Mouse (Mus musculus): Measurements from ENCODE around the gene Rtkn2. TPM values are rescaled to one million over a fixed set of nuclear protein-coding genes. Genes with fewer than 3 reads are reported as not detected.

The Rtkn2 gene
- polyA plus RNA-seq, 1 experiment from 2014 or later = 13.8 TPM

GRCm38 (mm10) chr10:68036368-68036980 lies 57.1 kb downstream of the Rtkn2 start:
- WGBS = 77% methylated on average over 17 of the region's 17 CpGs
- DNase-seq (ENCODE audit: low spot score) = no peak
- H3K27ac ChIP-seq (replicated peaks; ENCODE audit: low read depth, low read length) = no peak overlapping the region
- H3K4me1 ChIP-seq (ENCODE audit: control insufficient read depth, insufficient read depth, low read length) = no peaks in the 10 kb centered on the region
- no peak overlapping the region for H3K9ac ChIP-seq (ENCODE audit: low read length)
- no peaks in the 10 kb centered on the region for H3K27me3 ChIP-seq (ENCODE audit: control insufficient read depth, insufficient read depth, low read length)
- ATAC-seq (ENCODE audit: insufficient number of reproducible peaks, low FRiP score, low TSS enrichment, low read depth) = no peak
- H3K36me3 ChIP-seq (ENCODE audit: control insufficient read depth, insufficient read depth, low read length) = no peaks in the 10 kb centered on the region
- no peak overlapping the region for H3K4me3 ChIP-seq (ENCODE audit: low read depth, low read length)
- no peaks in the 10 kb centered on the region for H3K9me3 ChIP-seq (ENCODE audit: control insufficient read depth, low read length)
- H3K4me2 ChIP-seq (ENCODE audit: low read depth, severe bottlenecking) = no peak overlapping the region

GRCm38 (mm10) chr10:68038997-68039624 lies 59.7 kb downstream of the Rtkn2 start:
- Histone ChIP-seq H3K9ac (ENCODE audit: low read length) (no peak overlapping the region), H3K27me3 (ENCODE audit: control insufficient read depth, insufficient read depth, low read length) (no peaks in the 10 kb centered on the region), H3K4me3 (ENCODE audit: low read depth, low read length) (no peak overlapping the region), H3K36me3 (ENCODE audit: control insufficient read depth, insufficient read depth, low read length) (no peaks in the 10 kb centered on the region), H3K27ac (replicated peaks; ENCODE audit: low read depth, low read length) (no peak overlapping the region), H3K4me2 (ENCODE audit: low read depth, severe bottlenecking) (no peak overlapping the region), H3K4me1 (ENCODE audit: control insufficient read depth, insufficient read depth, low read length) (no peaks in the 10 kb centered on the region), H3K9me3 (ENCODE audit: control insufficient read depth, low read length) (no peaks in the 10 kb centered on the region)
- 89% methylated on average over 8 of the region's 8 CpGs for WGBS
- ATAC-seq (ENCODE audit: insufficient number of reproducible peaks, low FRiP score, low TSS enrichment, low read depth) (no peak), DNase-seq (ENCODE audit: low spot score) (no peak)

DNA sequence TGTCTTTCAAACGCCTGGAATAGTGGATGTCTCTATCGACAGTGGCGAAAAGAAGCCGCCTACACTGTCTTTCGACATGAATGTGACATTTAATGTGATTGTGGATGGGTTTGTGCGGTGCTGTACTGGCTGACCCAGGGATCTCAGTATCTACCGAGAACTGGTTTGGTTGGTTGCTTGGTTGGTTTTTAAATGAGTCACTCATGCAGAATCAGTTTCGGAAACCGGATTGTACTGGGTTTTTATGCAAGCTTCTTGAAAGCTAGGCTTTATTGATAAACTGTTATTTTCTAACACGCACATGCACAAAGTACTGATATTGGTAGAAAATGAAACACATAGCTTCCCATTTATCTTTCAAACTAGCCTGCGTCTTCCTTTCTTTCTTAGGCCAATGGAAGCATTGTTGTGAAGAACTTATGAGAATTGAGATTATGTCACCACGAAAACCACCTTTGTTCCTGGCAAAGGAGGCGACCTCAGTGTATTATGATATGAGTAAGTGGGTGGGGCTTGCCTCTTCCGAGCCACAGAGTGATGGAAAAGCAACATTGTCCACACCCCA lies 60.4 kb downstream of the Rtkn2 start:
- Histone ChIP-seq H3K4me2 (ENCODE audit: low read depth, severe bottlenecking) (no peak overlapping the region), H3K9ac (ENCODE audit: low read length) (no peak overlapping the region), H3K36me3 (ENCODE audit: control insufficient read depth, insufficient read depth, low read length) (no peaks in the 10 kb centered on the region), H3K27me3 (ENCODE audit: control insufficient read depth, insufficient read depth, low read length) (no peaks in the 10 kb centered on the region), H3K27ac (replicated peaks; ENCODE audit: low read depth, low read length) (no peak overlapping the region), H3K9me3 (ENCODE audit: control insufficient read depth, low read length) (no peaks in the 10 kb centered on the region), H3K4me1 (ENCODE audit: control insufficient read depth, insufficient read depth, low read length) (no peaks in the 10 kb centered on the region), H3K4me3 (ENCODE audit: low read depth, low read length) (no peak overlapping the region)
- 93% methylated on average over 14 of the region's 14 CpGs for WGBS
- ATAC-seq (ENCODE audit: insufficient number of reproducible peaks, low FRiP score, low TSS enrichment, low read depth) = no peak
- no peak for DNase-seq (ENCODE audit: low spot score)

- no peaks in the 10 kb centered on the region for H3K36me3 ChIP-seq (ENCODE audit: control insufficient read depth, insufficient read depth, low read length)
Observed at GRCm38 (mm10) chr10:68040394-68040793, 61.0 kb downstream of the Rtkn2 start.

DNA sequence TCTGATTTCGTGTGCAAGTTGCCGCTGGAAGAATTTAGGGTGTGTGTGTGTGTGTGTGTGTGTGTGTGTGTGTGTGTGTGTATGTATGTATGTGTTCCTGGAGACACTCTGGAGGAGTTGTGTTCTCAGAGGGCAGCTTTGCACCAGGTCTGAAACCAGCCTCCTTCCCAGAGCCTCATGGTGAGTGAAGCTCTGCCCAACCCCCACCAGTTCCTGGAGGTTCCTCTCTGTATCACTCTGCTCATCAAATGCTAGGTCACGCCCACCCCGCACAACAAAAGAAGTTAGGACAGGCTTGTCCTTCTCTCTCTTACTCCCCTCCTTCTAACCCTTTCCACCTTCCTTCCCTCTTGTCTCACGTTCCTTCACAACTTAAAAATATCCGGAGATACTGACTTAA lies 64.6 kb downstream of the Rtkn2 start:
- no peak for DNase-seq (ENCODE audit: low spot score)

More at GRCm38 (mm10) chr10:68040394-68040793, 61.0 kb downstream of the Rtkn2 start:
- Histone ChIP-seq H3K9ac (ENCODE audit: low read length) (no peak overlapping the region), H3K27me3 (ENCODE audit: control insufficient read depth, insufficient read depth, low read length) (no peaks in the 10 kb centered on the region), H3K4me1 (ENCODE audit: control insufficient read depth, insufficient read depth, low read length) (no peaks in the 10 kb centered on the region), H3K4me3 (ENCODE audit: low read depth, low read length) (no peak overlapping the region), H3K27ac (replicated peaks; ENCODE audit: low read depth, low read length) (no peak overlapping the region), H3K9me3 (ENCODE audit: control insufficient read depth, low read length) (no peaks in the 10 kb centered on the region), H3K4me2 (ENCODE audit: low read depth, severe bottlenecking) (no peak overlapping the region)
- 82% methylated on average over 6 of the region's 6 CpGs for WGBS
- ATAC-seq (ENCODE audit: insufficient number of reproducible peaks, low FRiP score, low TSS enrichment, low read depth) = no peak
- DNase-seq (ENCODE audit: low spot score) = no peak

GRCm38 (mm10) chr10:68044864-68045263 lies 65.5 kb downstream of the Rtkn2 start:
- Histone ChIP-seq H3K27ac (replicated peaks; ENCODE audit: low read depth, low read length) (no peak overlapping the region), H3K4me2 (ENCODE audit: low read depth, severe bottlenecking) (no peak overlapping the region), H3K4me3 (ENCODE audit: low read depth, low read length) (no peak overlapping the region), H3K36me3 (ENCODE audit: control insufficient read depth, insufficient read depth, low read length) (no peaks in the 10 kb centered on the region), H3K4me1 (ENCODE audit: control insufficient read depth, insufficient read depth, low read length) (no peaks in the 10 kb centered on the region), H3K27me3 (ENCODE audit: control insufficient read depth, insufficient read depth, low read length) (no peaks in the 10 kb centered on the region), H3K9me3 (ENCODE audit: control insufficient read depth, low read length) (no peaks in the 10 kb centered on the region), H3K9ac (ENCODE audit: low read length) (no peak overlapping the region)
- no peak for DNase-seq (ENCODE audit: low spot score)
- WGBS = 88% methylated on average over 8 of the region's 8 CpGs
- no peak for ATAC-seq (ENCODE audit: insufficient number of reproducible peaks, low FRiP score, low TSS enrichment, low read depth)

More for the DNA sequence above, 64.6 kb downstream of the Rtkn2 start:
- no peak for ATAC-seq (ENCODE audit: insufficient number of reproducible peaks, low FRiP score, low TSS enrichment, low read depth)
- H3K27me3 ChIP-seq (ENCODE audit: control insufficient read depth, insufficient read depth, low read length) = no peaks in the 10 kb centered on the region
- H3K9ac ChIP-seq (ENCODE audit: low read length) = no peak overlapping the region
- H3K4me2 ChIP-seq (ENCODE audit: low read depth, severe bottlenecking) = no peak overlapping the region
- no peaks in the 10 kb centered on the region for H3K36me3 ChIP-seq (ENCODE audit: control insufficient read depth, insufficient read depth, low read length)
- no peak overlapping the region for H3K4me3 ChIP-seq (ENCODE audit: low read depth, low read length)
- WGBS = 39% methylated on average over 6 of the region's 6 CpGs
- H3K9me3 ChIP-seq (ENCODE audit: control insufficient read depth, low read length) = no peaks in the 10 kb centered on the region
- H3K4me1 ChIP-seq (ENCODE audit: control insufficient read depth, insufficient read depth, low read length) = no peaks in the 10 kb centered on the region
- H3K27ac ChIP-seq (replicated peaks; ENCODE audit: low read depth, low read length) = no peak overlapping the region

DNA sequence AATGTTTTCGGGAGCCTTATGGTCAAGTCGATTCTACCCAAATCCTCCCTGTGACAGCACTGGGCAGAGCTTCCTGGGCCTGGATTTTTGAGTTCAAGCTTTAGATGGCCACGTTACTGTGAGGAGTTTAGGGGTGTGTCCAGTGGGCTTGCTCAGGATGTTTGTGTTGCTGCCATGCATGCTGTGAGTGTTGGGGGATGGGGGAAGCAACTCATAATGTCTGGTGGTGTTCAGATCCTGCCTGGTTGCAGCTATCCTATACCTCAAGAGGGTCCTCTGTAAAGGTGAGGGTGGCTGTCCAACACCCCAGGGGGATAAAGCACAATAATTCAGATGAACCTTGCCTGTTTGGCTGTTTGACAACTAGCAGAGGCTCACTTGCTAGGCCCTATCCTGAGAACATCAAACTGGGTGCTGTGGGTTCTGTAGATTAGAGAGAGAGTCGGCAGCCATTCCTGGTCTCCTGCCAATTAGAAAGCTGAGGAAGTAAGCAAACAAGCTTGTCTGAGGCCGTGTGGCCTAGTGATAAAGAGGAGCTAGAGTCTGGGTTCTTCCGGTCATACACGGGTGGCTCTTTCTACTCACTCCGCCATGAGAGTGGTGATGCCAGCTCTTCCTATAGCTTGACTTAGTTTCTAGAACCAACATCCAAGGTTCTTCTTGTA lies 69.4 kb downstream of the Rtkn2 start:
- Histone ChIP-seq H3K4me3 (ENCODE audit: low read depth, low read length) (no peak overlapping the region), H3K27me3 (ENCODE audit: control insufficient read depth, insufficient read depth, low read length) (no peaks in the 10 kb centered on the region), H3K9me3 (ENCODE audit: control insufficient read depth, low read length) (no peaks in the 10 kb centered on the region), H3K4me1 (ENCODE audit: control insufficient read depth, insufficient read depth, low read length) (no peaks in the 10 kb centered on the region), H3K9ac (ENCODE audit: low read length) (no peak overlapping the region), H3K36me3 (ENCODE audit: control insufficient read depth, insufficient read depth, low read length) (no peaks in the 10 kb centered on the region), H3K4me2 (ENCODE audit: low read depth, severe bottlenecking) (no peak overlapping the region), H3K27ac (replicated peaks; ENCODE audit: low read depth, low read length) (no peak overlapping the region)
- 87% methylated on average over 8 of the region's 8 CpGs for WGBS
- no peak for DNase-seq (ENCODE audit: low spot score)
- ATAC-seq (ENCODE audit: insufficient number of reproducible peaks, low FRiP score, low TSS enrichment, low read depth) = no peak

GRCm38 (mm10) chr10:68050882-68051281 lies 71.5 kb downstream of the Rtkn2 start:
- Histone ChIP-seq H3K4me1 (ENCODE audit: control insufficient read depth, insufficient read depth, low read length) (no peaks in the 10 kb centered on the region), H3K9me3 (ENCODE audit: control insufficient read depth, low read length) (no peaks in the 10 kb centered on the region), H3K4me3 (ENCODE audit: low read depth, low read length) (no peak overlapping the region), H3K9ac (ENCODE audit: low read length) (no peak overlapping the region), H3K27ac (replicated peaks; ENCODE audit: low read depth, low read length) (no peak overlapping the region), H3K36me3 (ENCODE audit: control insufficient read depth, insufficient read depth, low read length) (no peaks in the 10 kb centered on the region), H3K27me3 (ENCODE audit: control insufficient read depth, insufficient read depth, low read length) (no peaks in the 10 kb centered on the region), H3K4me2 (ENCODE audit: low read depth, severe bottlenecking) (no peak overlapping the region)
- 89% methylated on average over 13 of the region's 13 CpGs for WGBS
- ATAC-seq (ENCODE audit: insufficient number of reproducible peaks, low FRiP score, low TSS enrichment, low read depth) (no peak), DNase-seq (ENCODE audit: low spot score) (no peak)

All from limb, embryonic 11.5 days (tissue).